Mouse (Mus musculus): ENCODE data around the gene Lztr1. TPM values are rescaled to one million over a fixed set of nuclear protein-coding genes. Genes with fewer than 3 reads are reported as not detected.
A peak's percentile ranks its signal among the peaks of the same experiment; 100 is the strongest.

Lztr1 gene
- polyA plus RNA-seq, 1 experiment from 2014 or later = 136 TPM

- Histone ChIP-seq H3K9ac (no peak within 1 kb of the TSS), H3K9me3 (no peaks in the 10 kb centered on the region), H3K4me1 (replicated peaks) (peaks cover 30% of the 10 kb centered on the region), H3K27me3 (peaks cover 12% of the 10 kb centered on the region), H3K27ac (replicated peaks) (peak within 1 kb of the TSS; percentile 64), H3K4me3 (peak within 1 kb of the TSS; percentile 18), H3K36me3 (no peaks in the 10 kb centered on the region), H3K4me2 (peak within 1 kb of the TSS; percentile 47)
- ATAC-seq (ENCODE audit: low FRiP score, low read depth) = peak; percentile 79
- under 1% methylated on average over 22 of the region's 22 CpGs for WGBS
Measured at GRCm38 (mm10) chr16:17561128-17561750, 52.8 kb downstream of the Lztr1 start, which contains the start of gene Lrrc74b. TSS of gene Lrrc74b (minus strand) at chr16:17561247.

GRCm38 (mm10) chr16:17561751-17562208, 53.3 kb downstream of the Lztr1 start, which contains the start of gene P2rx6:
TSS of gene P2rx6 (plus strand) at chr16:17561885.
- peak; percentile 68 for ATAC-seq (ENCODE audit: low FRiP score, low read depth)
- peaks cover 12% of the 10 kb centered on the region for H3K27me3 ChIP-seq
- H3K9me3 ChIP-seq = no peaks in the 10 kb centered on the region
- no peak within 1 kb of the TSS for H3K9ac ChIP-seq
- H3K4me1 ChIP-seq (replicated peaks) = peaks cover 30% of the 10 kb centered on the region
- peak within 1 kb of the TSS; percentile 47 for H3K4me2 ChIP-seq
- H3K4me3 ChIP-seq = peak within 1 kb of the TSS; percentile 18
- 1% methylated on average over 10 of the region's 10 CpGs for WGBS
- no peaks in the 10 kb centered on the region for H3K36me3 ChIP-seq
- H3K27ac ChIP-seq (replicated peaks) = peak within 1 kb of the TSS; percentile 64

- ATAC-seq (ENCODE audit: low FRiP score, low read depth) = no peak
- WGBS = 26% methylated on average over 1 of the region's 1 CpGs
- Histone ChIP-seq H3K36me3 (no peaks in the 10 kb centered on the region), H3K27ac (replicated peaks) (no peak overlapping the region), H3K4me1 (replicated peaks) (peaks cover 24% of the 10 kb centered on the region), H3K4me2 (no peak overlapping the region), H3K9ac (no peak overlapping the region), H3K9me3 (no peaks in the 10 kb centered on the region), H3K27me3 (peaks cover 12% of the 10 kb centered on the region), H3K4me3 (no peak overlapping the region)
Measured at GRCm38 (mm10) chr16:17563580-17563979, 55.1 kb downstream of the Lztr1 start.

- 79% methylated on average over 2 of the region's 2 CpGs for WGBS
- Histone ChIP-seq H3K4me3 (no peak overlapping the region), H3K9ac (no peak overlapping the region), H3K27me3 (peaks cover 12% of the 10 kb centered on the region), H3K4me2 (no peak overlapping the region), H3K4me1 (replicated peaks) (peaks cover 18% of the 10 kb centered on the region), H3K27ac (replicated peaks) (no peak overlapping the region), H3K9me3 (no peaks in the 10 kb centered on the region), H3K36me3 (no peaks in the 10 kb centered on the region)
- ATAC-seq (ENCODE audit: low FRiP score, low read depth) = no peak
Measured at GRCm38 (mm10) chr16:17564221-17564620, 55.7 kb downstream of the Lztr1 start.

- ATAC-seq (ENCODE audit: low FRiP score, low read depth) = no peak
- Histone ChIP-seq H3K36me3 (no peaks in the 10 kb centered on the region), H3K27me3 (peaks cover 8% of the 10 kb centered on the region), H3K27ac (replicated peaks) (no peak overlapping the region), H3K9me3 (no peaks in the 10 kb centered on the region), H3K4me3 (no peak overlapping the region), H3K9ac (no peak overlapping the region), H3K4me1 (replicated peaks) (peaks cover 18% of the 10 kb centered on the region), H3K4me2 (no peak overlapping the region)
- 75% methylated on average over 3 of the region's 3 CpGs for WGBS
Measured at GRCm38 (mm10) chr16:17564771-17565170, 56.3 kb downstream of the Lztr1 start.

GRCm38 (mm10) chr16:17566186-17566585, 57.7 kb downstream of the Lztr1 start:
- Histone ChIP-seq H3K4me3 (no peak overlapping the region), H3K9me3 (no peaks in the 10 kb centered on the region), H3K4me1 (replicated peaks) (peaks cover 13% of the 10 kb centered on the region), H3K4me2 (no peak overlapping the region), H3K27me3 (no peaks in the 10 kb centered on the region), H3K36me3 (no peaks in the 10 kb centered on the region), H3K9ac (no peak overlapping the region), H3K27ac (replicated peaks) (no peak overlapping the region)
- ATAC-seq (ENCODE audit: low FRiP score, low read depth) = no peak
- WGBS = 36% methylated on average over 4 of the region's 4 CpGs

Other genes starting within 250 kb of the Lztr1 start
- gene Tmem191c, start 232.6 kb upstream of the Lztr1 start, polyA plus RNA-seq (2015; fragmentation: Nextera tagmentation; extraction: Ambion mirVana) = 75.2 and 81.9 TPM in 2 replicates
- 3.6 and 4.4 TPM in 2 replicates for gene Serpind1, start 177.3 kb upstream of the Lztr1 start, polyA plus RNA-seq (2015; fragmentation: Nextera tagmentation; extraction: Ambion mirVana)
- 22.4 and 23.4 TPM in 2 replicates for gene Snap29, start 102.7 kb upstream of the Lztr1 start, polyA plus RNA-seq (2015; fragmentation: Nextera tagmentation; extraction: Ambion mirVana)
- gene Pi4ka, start 102.4 kb upstream of the Lztr1 start, polyA plus RNA-seq (2015; fragmentation: Nextera tagmentation; extraction: Ambion mirVana) = 64.0 and 69.7 TPM in 2 replicates
- 79.6 and 85.2 TPM in 2 replicates for gene Crkl, start 56.7 kb upstream of the Lztr1 start, polyA plus RNA-seq (2015; fragmentation: Nextera tagmentation; extraction: Ambion mirVana)
- 11.7 and 13.3 TPM in 2 replicates for gene Aifm3, start 19.1 kb upstream of the Lztr1 start, polyA plus RNA-seq (2015; fragmentation: Nextera tagmentation; extraction: Ambion mirVana)
- gene Thap7, start 22.4 kb downstream of the Lztr1 start, polyA plus RNA-seq (2015; fragmentation: Nextera tagmentation; extraction: Ambion mirVana) = 61.8 and 64.5 TPM in 2 replicates
- gene Lrrc74b, start 52.6 kb downstream of the Lztr1 start, polyA plus RNA-seq (2015; fragmentation: Nextera tagmentation; extraction: Ambion mirVana) = 0.79 and 0.85 TPM in 2 replicates
- gene P2rx6, start 53.2 kb downstream of the Lztr1 start, polyA plus RNA-seq (2015; fragmentation: Nextera tagmentation; extraction: Ambion mirVana) = 2.1 and 3.3 TPM in 2 replicates
- 43.3 and 46.5 TPM in 2 replicates for gene Slc7a4, start 74.5 kb downstream of the Lztr1 start, polyA plus RNA-seq (2015; fragmentation: Nextera tagmentation; extraction: Ambion mirVana)
- gene Smpd4, start 110.7 kb downstream of the Lztr1 start, polyA plus RNA-seq (2015; fragmentation: Nextera tagmentation; extraction: Ambion mirVana) = 25.1 and 30.7 TPM in 2 replicates
- gene Ccdc74a, start 137.8 kb downstream of the Lztr1 start, polyA plus RNA-seq (2015; fragmentation: Nextera tagmentation; extraction: Ambion mirVana) = 13.4 and 14.0 TPM in 2 replicates
- 45.7 and 54.2 TPM in 2 replicates for gene Med15, start 224.2 kb downstream of the Lztr1 start, polyA plus RNA-seq (2015; fragmentation: Nextera tagmentation; extraction: Ambion mirVana)

Data from hindbrain, embryonic 15.5 days (tissue).